Mouse (Mus musculus): ENCODE measurements around the gene Tfap2a.

Tfap2a gene

DNA sequence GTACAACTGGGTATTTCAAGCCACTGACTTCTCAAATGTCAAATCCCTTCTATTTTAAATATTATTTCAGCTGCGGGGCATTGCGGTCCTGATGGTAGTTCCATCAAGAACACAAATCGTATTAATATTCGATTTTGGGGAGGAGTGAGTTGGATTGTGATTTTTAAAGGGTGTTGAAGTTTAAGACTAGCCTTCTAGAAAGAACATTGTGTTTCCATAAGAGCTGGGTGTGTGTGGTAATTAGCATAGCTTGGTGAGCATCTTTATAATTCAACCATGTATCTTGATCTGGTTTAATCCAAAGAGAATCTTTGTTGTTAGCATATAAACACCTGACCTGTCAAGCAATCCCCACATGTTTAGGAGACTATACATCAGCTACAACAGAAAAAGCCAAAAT, 24.9 kb downstream of the Tfap2a start:
- peak; percentile 46 for DNase-seq (ENCODE audit: low spot score)

DNA sequence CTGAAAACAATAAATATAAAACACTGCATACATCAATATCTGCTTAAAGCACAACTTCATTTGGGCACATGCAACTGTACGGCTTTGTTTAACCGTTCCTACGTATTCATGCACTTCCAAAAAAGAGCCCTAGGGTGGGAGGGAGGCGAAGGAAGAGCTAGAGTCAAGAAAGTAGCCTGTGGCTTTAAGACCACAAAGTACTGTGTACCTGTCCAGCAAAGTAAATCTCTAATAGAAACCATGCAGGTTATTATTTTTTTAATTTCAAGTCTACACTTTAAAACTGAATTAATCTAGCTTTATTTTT, 25.7 kb downstream of the Tfap2a start:
- DNase-seq (ENCODE audit: low spot score), result peak; percentile 55

DNA sequence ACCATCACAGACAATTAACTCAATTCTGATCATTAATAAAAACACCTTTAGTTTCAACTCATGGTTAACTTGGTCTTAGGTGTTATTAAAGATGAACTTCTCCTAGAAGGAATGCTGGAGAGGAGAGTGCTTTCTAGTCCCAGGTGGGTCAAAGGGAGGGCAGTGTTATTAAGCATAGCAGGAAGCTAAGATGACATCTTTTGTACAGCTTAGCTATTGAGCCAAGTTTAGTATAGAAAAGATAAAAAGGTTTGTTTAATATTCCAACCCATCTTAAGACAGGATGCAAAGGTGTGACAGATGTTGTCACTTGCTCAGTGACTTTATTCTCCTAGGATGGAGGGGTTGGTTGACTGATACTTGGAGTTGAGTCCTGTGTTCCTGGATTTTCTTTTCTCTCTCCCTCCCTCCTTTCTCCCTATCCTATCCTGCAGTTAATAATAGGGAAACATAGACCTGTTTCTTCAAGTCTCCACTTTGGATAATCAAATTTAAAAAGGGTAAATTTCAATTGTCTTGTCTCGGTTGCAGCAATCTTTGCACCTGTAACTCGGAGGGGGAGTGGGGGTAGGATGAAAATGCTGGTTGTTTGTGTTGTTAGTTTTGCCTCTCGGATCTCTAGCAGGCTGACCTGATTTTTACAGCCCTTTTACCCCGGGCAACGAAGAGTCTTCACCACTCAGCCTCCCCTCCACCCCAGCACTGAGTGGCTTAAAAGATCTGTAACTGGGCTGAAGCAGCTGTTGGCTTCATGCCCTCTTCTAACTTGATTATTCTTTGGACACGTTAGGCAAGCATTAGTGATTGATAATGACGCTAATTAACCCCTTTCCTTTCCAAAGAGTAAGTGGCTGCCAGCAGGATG, 26.3 kb downstream of the Tfap2a start:
- DNase-seq (ENCODE audit: low spot score), result peak; percentile 50

GRCm38 (mm10) chr13:40710062-40710342, 28.2 kb downstream of the Tfap2a start:
- no peak for DNase-seq (ENCODE audit: low spot score)

DNA sequence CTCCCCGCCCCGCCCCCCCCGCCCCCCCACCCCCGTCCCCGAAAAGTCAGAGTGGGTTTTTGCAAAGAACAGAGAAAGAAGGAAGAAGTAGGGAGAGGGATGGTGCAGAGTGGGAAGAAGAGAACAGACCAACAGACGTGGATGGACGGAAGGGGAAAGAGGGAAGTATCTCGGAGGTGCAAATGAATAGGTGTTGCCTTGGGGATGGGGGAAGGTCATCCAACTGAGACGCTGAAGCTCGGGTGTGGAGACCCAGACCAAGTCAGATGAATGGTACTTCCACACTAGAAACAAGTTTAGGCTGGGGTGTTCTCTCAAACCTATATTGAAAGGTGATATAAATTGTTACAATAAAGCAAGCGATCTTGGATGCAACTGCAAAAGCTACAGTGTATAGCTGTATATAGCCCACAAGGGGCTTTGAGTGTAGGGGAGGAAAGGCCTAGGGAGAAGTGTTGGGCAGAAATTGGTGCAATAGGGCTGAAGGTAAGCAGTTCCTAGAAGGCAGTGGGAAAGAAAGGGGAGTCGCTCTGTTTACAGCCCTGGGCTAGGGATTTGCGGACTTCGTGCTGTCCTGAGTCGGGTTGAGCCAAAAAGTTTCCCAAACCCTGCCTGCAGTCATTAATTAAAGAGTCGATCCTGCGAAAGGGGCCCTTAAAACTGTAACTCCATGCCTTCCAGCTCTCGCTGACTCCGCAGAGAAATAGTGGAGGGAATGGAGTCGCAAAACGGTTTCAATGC, 28.7 kb downstream of the Tfap2a start:
- DNase-seq (ENCODE audit: low spot score), result peak; percentile 51

GRCm38 (mm10) chr13:40708913-40709312, 29.3 kb downstream of the Tfap2a start:
- DNase-seq (ENCODE audit: low spot score), result peak; percentile 66

GRCm38 (mm10) chr13:40708271-40708670, 29.9 kb downstream of the Tfap2a start:
- peak; percentile 46 for DNase-seq (ENCODE audit: low spot score)

GRCm38 (mm10) chr13:40707646-40708045, 30.5 kb downstream of the Tfap2a start:
- no peak for DNase-seq (ENCODE audit: low spot score)

- DNase-seq (ENCODE audit: low spot score), result no peak
Observed at GRCm38 (mm10) chr13:40706612-40707011, 31.6 kb downstream of the Tfap2a start.

DNA sequence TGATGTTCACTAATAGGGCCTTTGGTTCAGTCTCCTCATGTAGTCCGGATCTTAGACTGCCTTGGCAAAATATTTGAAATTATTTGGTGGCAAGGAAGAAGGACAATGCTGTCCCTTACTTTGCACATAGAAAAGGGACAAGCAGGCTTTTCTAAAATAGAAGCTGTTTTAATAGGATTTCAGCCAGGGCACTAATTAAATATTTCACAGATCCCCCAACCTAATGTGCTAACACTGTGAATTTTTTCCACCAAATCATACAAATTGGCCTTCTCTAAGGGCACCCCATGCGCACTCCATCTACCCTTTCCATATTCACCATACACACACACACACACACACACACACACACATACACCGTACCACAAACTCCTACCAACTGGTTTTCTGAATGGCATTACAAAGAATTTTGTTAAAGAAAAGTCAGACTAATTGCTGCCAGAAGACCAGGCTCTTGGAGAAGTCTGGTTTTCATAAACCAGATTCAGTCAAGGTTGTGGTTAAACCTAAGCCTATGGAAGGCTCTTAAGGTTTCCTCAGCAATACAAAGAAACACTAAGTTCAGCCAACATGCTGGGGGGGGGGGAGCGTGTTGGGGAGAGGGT, 32.3 kb downstream of the Tfap2a start:
- DNase-seq (ENCODE audit: low spot score), result peak; percentile 40

DNA sequence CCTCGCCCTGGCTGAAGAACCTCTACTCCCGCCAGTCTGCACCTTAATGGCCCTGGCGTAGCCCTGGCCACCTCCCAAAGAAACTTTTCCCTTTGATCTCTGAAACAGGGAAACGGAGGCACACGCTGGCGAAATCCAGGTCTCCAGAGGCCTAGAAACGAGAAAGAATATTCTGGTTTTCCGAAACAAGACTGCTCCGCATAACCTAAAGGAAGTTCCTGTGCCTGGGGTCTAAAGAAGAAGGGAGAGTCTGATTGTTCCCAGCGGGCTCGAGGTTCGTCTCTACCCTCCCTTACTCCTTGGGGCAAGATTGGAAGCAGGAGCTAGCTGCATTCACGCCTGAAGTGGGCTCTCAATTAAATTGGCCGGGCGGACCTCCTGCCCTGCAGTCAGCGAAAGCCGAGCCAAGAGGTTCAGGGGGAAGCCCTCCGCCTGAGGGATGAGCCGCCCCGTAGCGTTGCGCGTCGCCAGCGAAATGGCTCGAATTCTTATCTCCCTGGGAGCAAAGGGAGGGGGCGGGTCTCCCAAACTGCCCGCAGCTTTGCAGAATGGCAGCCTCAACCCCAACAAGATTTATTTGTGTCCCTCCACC, 33.2 kb downstream of the Tfap2a start:
- DNase-seq (ENCODE audit: low spot score), result peak; percentile 69

DNA sequence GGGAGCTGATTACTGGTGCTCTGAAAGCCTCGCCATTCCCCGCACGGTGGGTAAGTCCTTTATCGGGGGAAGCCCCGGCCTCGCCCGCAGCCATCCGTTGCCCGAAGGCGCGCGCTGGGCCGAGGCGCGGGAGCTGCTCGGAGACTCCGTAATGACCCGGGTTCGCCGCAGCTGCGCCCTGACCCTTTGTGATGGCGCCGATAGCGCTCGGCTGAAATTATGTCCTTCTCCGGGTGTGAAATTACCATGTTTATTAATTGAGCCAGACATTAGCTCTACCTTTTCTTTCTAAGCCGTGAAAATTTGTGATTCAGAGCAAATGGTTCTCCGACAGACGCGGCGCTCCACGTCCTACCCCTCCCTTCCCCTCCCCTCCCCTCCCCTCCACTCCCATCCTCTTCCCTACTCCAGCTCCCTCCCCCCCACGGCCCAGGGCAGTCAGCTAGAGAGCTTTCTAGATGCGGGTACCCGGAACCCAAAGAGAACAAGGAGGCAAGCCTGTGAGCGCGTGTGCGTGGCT, 34.1 kb downstream of the Tfap2a start:
- peak; percentile 71 for DNase-seq (ENCODE audit: low spot score)

- peak; percentile 48 for DNase-seq (ENCODE audit: low spot score)
Observed at GRCm38 (mm10) chr13:40703123-40703797, 34.9 kb downstream of the Tfap2a start.

DNA sequence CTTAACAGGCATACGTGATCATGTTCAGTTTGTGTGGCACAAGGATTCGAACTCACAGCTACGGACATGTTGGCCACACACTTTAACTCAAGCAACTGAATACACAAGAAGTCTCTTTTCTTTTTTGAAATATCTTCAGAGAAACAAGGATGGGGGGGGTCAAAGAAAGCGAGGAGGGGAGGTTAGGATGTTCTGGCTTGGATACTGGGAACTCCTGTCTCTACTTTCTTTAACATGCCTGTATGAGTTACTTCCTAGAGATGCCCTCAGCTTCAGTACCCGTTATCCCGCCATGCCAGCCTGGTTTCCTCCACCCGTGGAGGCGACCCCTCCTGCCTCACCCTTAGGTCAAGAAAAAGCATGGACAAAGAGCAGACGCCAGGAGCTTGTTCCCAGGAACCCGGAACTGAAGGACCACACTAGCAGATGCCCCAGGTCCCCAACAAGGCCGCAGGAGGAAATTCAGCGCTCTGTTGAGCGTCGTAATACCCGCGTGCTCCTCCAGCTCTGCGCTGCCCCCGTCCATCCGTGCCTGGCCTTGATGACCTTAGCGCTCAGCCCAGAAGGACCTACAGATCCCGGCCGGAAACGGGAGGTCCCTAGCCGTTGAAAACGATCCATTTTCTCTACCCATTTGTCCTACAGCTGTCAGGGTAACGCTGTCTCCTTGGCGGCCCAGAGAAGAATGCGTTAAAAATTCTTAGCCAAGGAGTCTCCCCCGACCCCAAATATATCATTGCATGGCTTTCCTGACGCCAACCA, 35.6 kb downstream of the Tfap2a start:
- DNase-seq (ENCODE audit: low spot score), result peak; percentile 70

DNA sequence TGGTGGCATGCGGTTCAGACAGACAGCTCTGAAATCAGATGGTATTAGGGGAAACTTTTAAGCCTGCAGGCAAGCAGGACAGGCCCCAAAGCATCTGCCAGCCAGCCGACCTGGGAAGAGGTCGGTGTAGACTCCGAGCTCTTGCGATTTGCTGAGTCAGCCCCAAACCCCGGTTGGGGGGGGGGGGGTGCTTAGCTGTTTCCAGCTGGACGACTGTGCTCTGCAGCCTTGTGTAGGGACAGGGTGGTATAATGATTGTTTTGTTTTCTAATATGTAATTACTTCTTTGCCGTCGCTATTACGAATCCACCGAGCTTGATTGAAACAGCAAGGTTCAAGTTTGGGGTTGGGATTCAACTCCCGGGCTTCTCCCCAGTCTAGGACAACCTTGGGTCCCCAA, 36.5 kb downstream of the Tfap2a start:
- no peak for DNase-seq (ENCODE audit: low spot score)

GRCm38 (mm10) chr13:40685790-40686189, 52.4 kb downstream of the Tfap2a start:
- no peak for DNase-seq (ENCODE audit: low spot score)

- no peak for DNase-seq (ENCODE audit: low spot score)
Observed at GRCm38 (mm10) chr13:40676730-40677129, 61.4 kb downstream of the Tfap2a start.
